In genomic region chr5:75367282-75367681, GRCm38 (mm10) we compare ENCODE assay signal across 21 mouse cellular contexts.
"Had no signal": no experiment of that assay in that cellular context is flagged by ENCODE, and none has a peak within 500 bp of the region (broad histone marks: within the 10 kb centered on the region; RNA-seq: fewer than 3 reads in every experiment).

No protein-coding gene starts in this region.

- DNase-seq: forebrain, postnatal 0 days; gastrocnemius, postnatal 14 days; gastrocnemius, postnatal 36 days; heart, adult 18-20 months; heart, postnatal 10 days; kidney, adult 18-20 months; kidney, adult 8-10 months; kidney, postnatal 10 days; kidney, postnatal 25 days; kidney, postnatal 4 days; liver; liver, embryonic 13.5 days had no signal

- H3K4me3 ChIP-seq: heart, embryonic 10.5 days; heart, embryonic 12.5 days; hindbrain, embryonic 13.5 days; layer of hippocampus, adult 2 months; left cerebral cortex, adult 2 months; limb, embryonic 10.5 days; limb, embryonic 12.5 days; liver, embryonic 13.5 days had no signal

- H3K27me3 ChIP-seq: heart, embryonic 12.5 days; hindbrain, embryonic 13.5 days; limb, embryonic 12.5 days; liver, embryonic 13.5 days had no signal

- H3K9me3 ChIP-seq: hindbrain, embryonic 13.5 days; limb, embryonic 10.5 days; liver, embryonic 13.5 days had no signal

- H3K36me3 ChIP-seq: heart, embryonic 10.5 days; heart, embryonic 12.5 days; hindbrain, embryonic 13.5 days; limb, embryonic 10.5 days; limb, embryonic 12.5 days; liver, embryonic 13.5 days had no signal

- H3K27ac ChIP-seq: heart, embryonic 10.5 days; hindbrain, embryonic 13.5 days; hindbrain, postnatal 0 days; layer of hippocampus, adult 2 months; left cerebral cortex, adult 2 months; limb, embryonic 10.5 days; limb, embryonic 12.5 days; liver, embryonic 13.5 days had no signal

- ATAC-seq: forebrain, postnatal 0 days; hindbrain, postnatal 0 days had no signal

- H3K9ac ChIP-seq: forebrain, postnatal 0 days; heart, embryonic 12.5 days; hindbrain, embryonic 13.5 days; limb, embryonic 12.5 days; liver, embryonic 13.5 days had no signal

- H3K4me2 ChIP-seq: heart, embryonic 12.5 days; hindbrain, embryonic 13.5 days; limb, embryonic 12.5 days; liver, embryonic 11.5 days; liver, embryonic 13.5 days had no signal

- H3K4me1 ChIP-seq: hindbrain, embryonic 13.5 days; limb, embryonic 12.5 days had no signal
